Mouse (Mus musculus): ENCODE data around the gene Tbc1d10c.
"Not testable (repeated sequence)": the region's sequence is repeated elsewhere in the genome, so short reads cannot be mapped to it uniquely, and the experiment has no call there.

Tbc1d10c gene

GRCm38 (mm10) chr19:4144550-4145498 lies 46.3 kb downstream of the Tbc1d10c start:
- no peak for DNase-seq (ENCODE audit: low spot score in 2 of 2)

DNA sequence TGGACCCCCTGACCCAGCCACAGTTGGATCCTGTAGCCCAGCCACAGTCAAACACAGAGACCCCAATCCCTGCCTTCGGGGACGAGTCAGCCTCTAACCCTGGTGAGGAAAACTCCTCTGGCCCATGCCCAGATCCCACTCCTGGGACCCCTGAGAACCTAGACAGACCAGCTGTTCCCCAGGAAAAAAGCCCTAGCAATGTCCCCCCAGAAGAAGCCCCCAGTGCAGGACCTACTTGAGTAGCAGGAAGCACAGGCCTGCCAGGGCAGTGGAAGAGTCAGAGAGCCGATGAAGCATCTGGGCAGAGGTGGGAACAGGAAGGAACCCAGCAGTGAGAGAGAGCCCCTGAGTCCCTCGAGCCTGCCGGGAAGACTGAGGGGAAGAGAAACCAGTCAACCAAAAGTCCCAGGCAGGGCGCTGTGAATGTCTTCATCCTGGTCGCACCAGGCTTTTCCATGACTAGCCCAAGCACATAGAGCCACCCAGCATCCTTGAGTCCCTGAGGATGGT lies 47.3 kb downstream of the Tbc1d10c start, which contains the start of gene Cabp4:
Cabp4 (minus strand) TSS at position 275 of the 510 bp plus-strand sequence.
- no peak for DNase-seq (ENCODE audit: low spot score in 2 of 2)

GRCm38 (mm10) chr19:4142416-4143173 lies 48.5 kb downstream of the Tbc1d10c start:
- no peak for DNase-seq (ENCODE audit: low spot score in 2 of 2)

- no peak for DNase-seq (ENCODE audit: low spot score in 2 of 2)
These were observed 50.9 kb downstream of the Tbc1d10c start for GRCm38 (mm10) chr19:4140147-4140546.

- DNase-seq (ENCODE audit: low spot score in 2 of 2), result no peak
These were observed 51.6 kb downstream of the Tbc1d10c start, which contains the start of gene Gpr152 for GRCm38 (mm10) chr19:4139446-4139845. Gene Gpr152 (plus strand): TSS chr19:4139787.

DNA sequence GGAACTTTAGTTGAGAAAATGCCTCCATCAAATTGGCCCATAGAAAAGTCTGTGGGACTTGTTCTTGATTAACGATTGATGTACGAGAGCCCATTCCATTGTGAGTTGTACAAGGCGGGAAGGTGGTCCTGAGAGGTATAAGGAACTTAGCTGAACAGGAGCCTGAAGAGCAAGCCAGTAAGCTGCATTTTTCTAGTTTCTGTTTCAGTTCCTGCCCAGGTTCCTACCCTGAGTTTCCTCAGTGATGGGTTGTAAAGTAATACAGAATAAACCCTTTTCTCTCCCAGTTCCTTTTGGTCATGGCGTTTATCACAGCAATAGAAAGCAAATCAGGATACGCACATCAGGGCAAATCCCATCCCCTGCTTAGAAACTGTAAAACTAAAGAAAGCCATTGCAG lies 53.2 kb downstream of the Tbc1d10c start:
- DNase-seq (ENCODE audit: low spot score in 2 of 2), result no peak

DNA sequence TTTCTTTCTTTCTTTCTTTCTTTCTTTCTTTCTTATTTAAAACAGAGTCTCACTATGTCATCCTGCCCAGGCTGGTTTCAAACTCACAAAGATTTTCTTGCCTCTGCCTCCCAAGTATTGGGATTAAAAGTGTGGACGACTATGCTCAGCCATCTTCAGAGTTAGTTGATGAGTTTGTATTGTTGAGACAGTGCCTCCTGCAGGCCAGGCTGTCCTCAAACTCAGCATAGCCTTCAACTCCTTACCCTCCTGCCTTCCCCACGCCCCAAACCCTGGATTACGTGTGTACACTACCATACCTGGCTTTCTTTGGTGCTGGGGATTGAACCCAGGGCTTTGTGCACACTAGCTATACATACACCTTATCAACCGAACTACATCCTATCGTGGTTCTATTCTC lies 54.6 kb downstream of the Tbc1d10c start:
- DNase-seq (ENCODE audit: low spot score in 2 of 2), result no peak

DNA sequence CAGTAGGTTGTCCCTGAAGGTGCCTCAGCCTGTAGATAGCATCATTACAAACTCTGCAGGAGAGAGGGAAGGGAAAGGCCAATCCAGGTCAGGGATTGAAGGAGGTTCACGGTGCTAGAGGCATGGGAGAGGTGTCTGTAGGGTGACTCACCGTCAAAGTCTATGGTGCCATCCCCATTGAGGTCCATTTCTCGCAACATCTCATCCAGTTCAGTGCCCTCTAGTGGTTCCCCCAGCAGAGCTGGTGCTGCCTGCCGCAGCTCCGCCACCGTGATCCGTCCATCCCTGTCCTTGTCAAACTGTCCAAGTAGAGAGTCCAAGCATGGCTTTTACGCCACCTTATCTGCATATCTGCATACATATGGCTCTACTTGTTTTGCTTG lies 55.1 kb downstream of the Tbc1d10c start:
- DNase-seq (ENCODE audit: low spot score in 2 of 2), result not testable (repeated sequence)

- DNase-seq (ENCODE audit: low spot score in 2 of 2), result not testable (repeated sequence)
These were observed 55.7 kb downstream of the Tbc1d10c start for GRCm38 (mm10) chr19:4135229-4135962.

- no peak for DNase-seq (ENCODE audit: low spot score in 2 of 2)
These were observed 56.7 kb downstream of the Tbc1d10c start for GRCm38 (mm10) chr19:4134354-4134753.

All from spleen, postnatal 14 days (tissue).